Mouse (Mus musculus): ENCODE data around the gene Mt3. TPM values are rescaled to one million over a fixed set of nuclear protein-coding genes. Genes with fewer than 3 reads are reported as not detected.

Gene Mt3
- polyA plus RNA-seq, 1 experiment = not detected

GRCm38 (mm10) chr8:94172075-94172808 lies 19.8 kb downstream of the Mt3 start, which contains the start of gene Mt2:
Gene Mt2 (plus strand): TSS chr8:94172664.
- H3ac ChIP-seq (ENCODE audit: control insufficient read depth, insufficient read length, low read depth) = peak within 1 kb of the TSS; percentile 52

GRCm38 (mm10) chr8:94172809-94173732 lies 20.7 kb downstream of the Mt3 start:
- Histone ChIP-seq H3K4me3 (ENCODE audit: insufficient read depth, poor library complexity, severe bottlenecking) (peak overlapping the region; percentile 59), H3K27me3 (ENCODE audit: control insufficient read depth, insufficient read depth, insufficient read length) (no peaks in the 10 kb centered on the region), H3K36me3 (ENCODE audit: control insufficient read depth, insufficient read depth) (no peaks in the 10 kb centered on the region), H3K79me3 (ENCODE audit: low read depth) (no peaks in the 10 kb centered on the region), H3ac (ENCODE audit: control insufficient read depth, insufficient read length, low read depth) (peak overlapping the region; percentile 52), H3K79me2 (ENCODE audit: control insufficient read depth, insufficient read depth) (no peaks in the 10 kb centered on the region)
- no peak for TF ChIP-seq MAX (IDR thresholded peaks at IDR 0.05)
- no peak for TF ChIP-seq MYOD1 (IDR thresholded peaks at IDR 0.05; ENCODE audit: control insufficient read depth, insufficient read length, low read depth)
- no peak for TF ChIP-seq MYOG (IDR thresholded peaks at IDR 0.05; ENCODE audit: control insufficient read depth, extremely low read depth, insufficient read length)
- no peak for TF ChIP-seq FOSL1 (IDR thresholded peaks at IDR 0.05; ENCODE audit: insufficient read depth, low read length, poor library complexity, severe bottlenecking)
- TF ChIP-seq CEBPB (IDR thresholded peaks at IDR 0.05; ENCODE audit: low read depth) = no peak
- TF ChIP-seq CTCF (IDR thresholded peaks at IDR 0.05; ENCODE audit: control insufficient read depth, insufficient read depth, insufficient read length) = no peak
- no peak for TF ChIP-seq USF1 (IDR thresholded peaks at IDR 0.05; ENCODE audit: low read depth)

More at GRCm38 (mm10) chr8:94172075-94172808, 19.8 kb downstream of the Mt3 start, which contains the start of gene Mt2:
- no peak for TF ChIP-seq MYOD1 (IDR thresholded peaks at IDR 0.05; ENCODE audit: control insufficient read depth, insufficient read length, low read depth)
- TF ChIP-seq USF1 (IDR thresholded peaks at IDR 0.05; ENCODE audit: low read depth) = peak; percentile 89
- no peak for TF ChIP-seq CTCF (IDR thresholded peaks at IDR 0.05; ENCODE audit: control insufficient read depth, insufficient read depth, insufficient read length)
- no peak for TF ChIP-seq MAX (IDR thresholded peaks at IDR 0.05)
- Histone ChIP-seq H3K4me3 (ENCODE audit: insufficient read depth, poor library complexity, severe bottlenecking) (peak within 1 kb of the TSS; percentile 59), H3K79me3 (ENCODE audit: low read depth) (no peaks in the 10 kb centered on the region), H3K36me3 (ENCODE audit: control insufficient read depth, insufficient read depth) (no peaks in the 10 kb centered on the region), H3K79me2 (ENCODE audit: control insufficient read depth, insufficient read depth) (no peaks in the 10 kb centered on the region), H3K27me3 (ENCODE audit: control insufficient read depth, insufficient read depth, insufficient read length) (no peaks in the 10 kb centered on the region)

GRCm38 (mm10) chr8:94173848-94174403 lies 21.5 kb downstream of the Mt3 start:
- peak overlapping the region; percentile 59 for H3K4me3 ChIP-seq (ENCODE audit: insufficient read depth, poor library complexity, severe bottlenecking)

GRCm38 (mm10) chr8:94174619-94175213 lies 22.3 kb downstream of the Mt3 start:
- Histone ChIP-seq H3K4me3 (ENCODE audit: insufficient read depth, poor library complexity, severe bottlenecking) (peak overlapping the region; percentile 59), H3K36me3 (ENCODE audit: control insufficient read depth, insufficient read depth) (no peaks in the 10 kb centered on the region), H3K79me3 (ENCODE audit: low read depth) (no peaks in the 10 kb centered on the region), H3ac (ENCODE audit: control insufficient read depth, insufficient read length, low read depth) (no peak overlapping the region), H3K79me2 (ENCODE audit: control insufficient read depth, insufficient read depth) (peaks cover 6% of the 10 kb centered on the region), H3K27me3 (ENCODE audit: control insufficient read depth, insufficient read depth, insufficient read length) (no peaks in the 10 kb centered on the region)
- TF ChIP-seq USF1 (IDR thresholded peaks at IDR 0.05; ENCODE audit: low read depth) (no peak), CTCF (IDR thresholded peaks at IDR 0.05; ENCODE audit: control insufficient read depth, insufficient read depth, insufficient read length) (no peak), MAX (IDR thresholded peaks at IDR 0.05) (no peak), CEBPB (IDR thresholded peaks at IDR 0.05; ENCODE audit: low read depth) (no peak), MYOG (IDR thresholded peaks at IDR 0.05; ENCODE audit: control insufficient read depth, extremely low read depth, insufficient read length) (no peak), FOSL1 (IDR thresholded peaks at IDR 0.05; ENCODE audit: insufficient read depth, low read length, poor library complexity, severe bottlenecking) (no peak), MYOD1 (IDR thresholded peaks at IDR 0.05; ENCODE audit: control insufficient read depth, insufficient read length, low read depth) (no peak)

More at GRCm38 (mm10) chr8:94173848-94174403, 21.5 kb downstream of the Mt3 start:
- no peaks in the 10 kb centered on the region for H3K79me2 ChIP-seq (ENCODE audit: control insufficient read depth, insufficient read depth)
- H3K79me3 ChIP-seq (ENCODE audit: low read depth) = no peaks in the 10 kb centered on the region
- TF ChIP-seq FOSL1 (IDR thresholded peaks at IDR 0.05; ENCODE audit: insufficient read depth, low read length, poor library complexity, severe bottlenecking) (no peak), CEBPB (IDR thresholded peaks at IDR 0.05; ENCODE audit: low read depth) (no peak), CTCF (IDR thresholded peaks at IDR 0.05; ENCODE audit: control insufficient read depth, insufficient read depth, insufficient read length) (no peak), MYOD1 (IDR thresholded peaks at IDR 0.05; ENCODE audit: control insufficient read depth, insufficient read length, low read depth) (no peak), MAX (IDR thresholded peaks at IDR 0.05) (no peak), USF1 (IDR thresholded peaks at IDR 0.05; ENCODE audit: low read depth) (no peak), MYOG (IDR thresholded peaks at IDR 0.05; ENCODE audit: control insufficient read depth, extremely low read depth, insufficient read length) (no peak)
- no peaks in the 10 kb centered on the region for H3K27me3 ChIP-seq (ENCODE audit: control insufficient read depth, insufficient read depth, insufficient read length)
- no peaks in the 10 kb centered on the region for H3K36me3 ChIP-seq (ENCODE audit: control insufficient read depth, insufficient read depth)
- no peak overlapping the region for H3ac ChIP-seq (ENCODE audit: control insufficient read depth, insufficient read length, low read depth)
